Mouse (Mus musculus) midbrain, embryonic 16.5 days (tissue): ENCODE data around the gene Sspn. TPM values are rescaled to one million over a fixed set of nuclear protein-coding genes. Genes with fewer than 3 reads are reported as not detected.

Experiments used
- ATAC-seq: fragments of 200-750 bp; cut with Nextera tagmentation; 2 replicates; pipeline ENCODE4 v1.8.0; 2017; ENCODE audit warnings: moderate TSS enrichment
- H3K27ac ChIP-seq: fragments of 300-500 bp; sonication (generic); 2 replicates; pipeline ENCODE4 v1.5.1; 2014; ENCODE audit warnings: mild to moderate bottlenecking, low read length, mixed read lengths
- H3K27me3 ChIP-seq: fragments of 300-500 bp; sonication (generic); 2 replicates; pipeline ENCODE4 v1.6.1; 2014; ENCODE audit warnings: low read depth, low read length, mixed read lengths; ENCODE audit not compliant: control insufficient read depth, insufficient read depth
- H3K36me3 ChIP-seq: fragments of 300-500 bp; sonication (generic); 2 replicates; pipeline ENCODE4 v1.6.1; 2014; ENCODE audit warnings: mild to moderate bottlenecking, low read length, moderate library complexity, mixed read lengths; ENCODE audit not compliant: control insufficient read depth, insufficient read depth
- H3K4me1 ChIP-seq: fragments of 300-500 bp; sonication (generic); 2 replicates; pipeline ENCODE4 v1.6.1; 2014; ENCODE audit warnings: mild to moderate bottlenecking, low read length, mixed read lengths; ENCODE audit not compliant: control insufficient read depth, insufficient read depth
- H3K4me2 ChIP-seq: fragments of 300-500 bp; sonication (generic); 2 replicates; pipeline ENCODE4 v1.6.1; 2014; ENCODE audit warnings: mild to moderate bottlenecking, low read length, mixed read lengths
- H3K4me3 ChIP-seq: fragments of 300-500 bp; sonication (generic); 2 replicates; pipeline ENCODE4 v1.5.1; 2014; ENCODE audit warnings: low read depth, mild to moderate bottlenecking, low read length, moderate library complexity, mixed read lengths
- H3K9ac ChIP-seq: fragments of 300-500 bp; sonication (generic); 2 replicates; pipeline ENCODE4 v1.6.1; 2014; ENCODE audit warnings: low read depth, low read length, mixed read lengths
- H3K9me3 ChIP-seq: fragments of 300-500 bp; sonication (generic); replicated peaks from 2 replicates; pipeline ENCODE4 v1.6.1; 2014; ENCODE audit warnings: mild to moderate bottlenecking, low read length, mixed read lengths; ENCODE audit not compliant: control insufficient read depth, poor library complexity, severe bottlenecking
- WGBS: fragments of 180-500 bp; shearing (Covaris S2); extraction: QIAGEN DNeasy Blood & Tissue Kit; methylation state at CpG from one replicate; pipeline ENCODE4 v1.1.7; 2014; 5-methylcytosine and 5-hydroxymethylcytosine counted together
- polyA plus RNA-seq: library from polyadenylated mRNA; unstranded; fragments of >200 nt; fragmentation: Nextera tagmentation; extraction: Ambion mirVana; gene quantifications from 2 replicates; pipeline ENCODE4 v1.2.1, GENCODE M21; 2015

The Sspn gene
- polyA plus RNA-seq, 1 experiment from 2014 or later, result 6.2 TPM

DNA sequence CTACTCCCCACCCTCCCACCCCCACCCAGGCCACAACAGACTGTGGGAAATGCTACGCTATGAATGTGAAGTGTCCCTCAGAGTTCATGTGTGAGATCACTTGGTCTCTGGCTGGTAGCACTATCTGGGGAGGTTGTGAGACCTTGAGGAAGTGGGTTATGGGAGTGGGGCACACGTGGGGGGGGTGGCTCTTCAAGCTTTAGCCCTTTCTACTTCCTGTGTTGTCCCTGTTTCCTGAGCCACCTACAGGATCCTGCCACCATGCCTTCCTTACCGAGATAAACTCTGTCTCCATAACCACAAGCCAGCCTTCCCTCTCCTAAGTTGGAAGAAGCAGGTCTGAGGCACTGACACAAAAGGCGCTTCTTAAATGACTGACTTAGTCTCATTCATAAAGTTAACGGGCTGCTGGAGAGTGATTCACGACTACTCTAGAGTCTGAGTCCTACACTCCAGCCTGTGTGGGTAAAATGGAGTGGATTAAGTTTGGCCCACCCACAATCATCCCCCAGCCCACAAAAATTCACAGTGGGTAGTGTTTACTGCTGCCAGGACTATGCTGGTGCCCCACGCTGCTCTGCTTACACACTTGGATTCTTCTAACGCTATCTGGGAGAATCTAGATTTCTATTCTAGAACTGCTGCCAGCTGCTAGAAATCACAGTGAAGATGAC lies 36.6 kb upstream of the Sspn start:
- no peak overlapping the region for H3K9ac ChIP-seq
- H3K27ac ChIP-seq, result no peak overlapping the region
- no peaks in the 10 kb centered on the region for H3K9me3 ChIP-seq
- H3K4me1 ChIP-seq, result no peaks in the 10 kb centered on the region
- no peak overlapping the region for H3K4me3 ChIP-seq
- WGBS, result 62% methylated on average over 8 of the region's 8 CpGs
- no peaks in the 10 kb centered on the region for H3K36me3 ChIP-seq
- no peak for ATAC-seq
- no peaks in the 10 kb centered on the region for H3K27me3 ChIP-seq
- H3K4me2 ChIP-seq, result no peak overlapping the region

DNA sequence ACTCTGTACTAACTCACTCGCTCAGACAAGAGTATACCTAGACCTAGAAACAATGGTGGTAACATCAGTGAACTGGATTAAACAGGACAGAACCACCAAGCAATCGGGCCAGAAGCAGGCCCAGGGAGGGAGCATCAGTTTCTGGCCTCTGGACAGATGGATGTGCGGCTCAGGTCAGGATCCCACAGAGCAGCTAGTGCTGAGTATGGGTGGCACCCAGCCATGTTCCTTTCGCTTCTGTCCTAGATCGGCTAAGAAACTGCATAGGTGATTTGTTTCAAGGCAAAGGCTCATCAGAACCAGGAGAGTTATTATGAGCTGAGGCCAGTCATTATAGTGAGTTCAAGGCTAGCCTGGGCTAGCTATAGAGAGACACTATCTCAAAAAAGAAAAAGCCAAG lies 27.3 kb upstream of the Sspn start:
- no peaks in the 10 kb centered on the region for H3K4me1 ChIP-seq
- H3K9me3 ChIP-seq, result no peaks in the 10 kb centered on the region
- no peak overlapping the region for H3K9ac ChIP-seq
- no peak overlapping the region for H3K4me3 ChIP-seq
- H3K4me2 ChIP-seq, result no peak overlapping the region
- no peaks in the 10 kb centered on the region for H3K27me3 ChIP-seq
- ATAC-seq, result no peak
- H3K27ac ChIP-seq, result no peak overlapping the region
- H3K36me3 ChIP-seq, result no peaks in the 10 kb centered on the region
- whole genome bisulfite sequencing, result 97% methylated on average over 5 of the region's 5 CpGs

DNA sequence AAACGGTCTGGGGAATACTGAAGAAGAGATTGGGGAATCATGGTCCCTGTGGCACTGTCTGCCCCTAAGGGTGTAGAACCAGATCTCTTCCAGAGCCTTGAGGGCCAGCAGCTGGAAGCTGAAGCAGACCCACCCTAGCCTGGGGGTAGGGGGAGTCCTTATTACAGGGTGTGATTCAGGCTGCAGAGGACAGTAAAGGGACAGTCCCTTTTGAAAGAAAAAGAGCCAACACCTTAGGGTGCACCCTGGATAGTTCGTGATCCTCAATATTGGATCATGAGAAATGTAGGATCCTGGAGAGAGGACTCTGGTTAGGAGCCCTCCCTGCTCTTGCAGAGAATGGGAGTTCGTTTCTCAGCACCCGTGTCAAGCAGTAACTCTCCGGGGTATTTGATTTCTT lies 26.8 kb upstream of the Sspn start:
- ATAC-seq, result no peak
- Histone ChIP-seq H3K27ac (no peak overlapping the region), H3K4me2 (no peak overlapping the region), H3K27me3 (no peaks in the 10 kb centered on the region), H3K9ac (no peak overlapping the region), H3K4me1 (no peaks in the 10 kb centered on the region), H3K36me3 (no peaks in the 10 kb centered on the region), H3K4me3 (no peak overlapping the region), H3K9me3 (no peaks in the 10 kb centered on the region)
- 78% methylated on average over 5 of the region's 5 CpGs for WGBS

DNA sequence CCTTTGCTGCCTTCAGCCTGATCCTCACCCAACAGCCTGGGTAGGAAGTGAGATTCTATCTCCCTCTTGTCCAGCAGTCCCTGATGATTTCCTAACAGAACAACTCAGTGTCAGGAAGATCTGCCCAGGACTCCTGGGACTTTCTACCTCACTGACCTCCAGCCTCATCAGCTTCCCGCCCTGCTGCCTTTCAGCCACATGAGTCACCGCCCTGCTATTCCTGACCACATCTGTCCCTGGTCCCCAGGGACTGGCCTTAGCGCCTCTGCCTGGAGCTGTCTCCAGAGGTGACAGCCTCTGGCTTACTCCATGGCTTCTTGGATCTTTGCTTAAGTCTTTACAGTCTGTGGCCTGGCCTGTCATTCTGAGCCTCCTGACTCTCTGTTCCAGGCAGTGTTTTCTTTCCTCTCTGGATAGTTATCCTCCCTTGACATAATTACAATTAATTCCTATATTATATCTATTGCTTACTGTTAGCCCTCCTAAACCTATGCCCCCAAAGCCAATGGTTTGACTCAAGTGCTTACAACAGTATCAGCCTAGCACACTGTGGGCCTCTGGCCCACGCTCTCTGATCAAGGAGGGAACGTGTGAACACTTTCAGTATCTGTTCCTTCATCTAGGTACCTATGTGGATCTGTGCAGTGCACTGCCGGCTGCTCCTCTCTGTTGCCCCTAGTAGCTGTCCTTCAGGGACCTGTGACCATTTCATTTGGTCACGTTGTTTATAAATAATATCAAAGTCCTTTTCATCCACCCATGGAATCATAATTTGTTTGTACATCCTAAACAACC lies 25.1 kb upstream of the Sspn start:
- Histone ChIP-seq H3K4me2 (no peak overlapping the region), H3K36me3 (no peaks in the 10 kb centered on the region), H3K9me3 (no peaks in the 10 kb centered on the region), H3K4me3 (no peak overlapping the region), H3K9ac (no peak overlapping the region), H3K27me3 (no peaks in the 10 kb centered on the region), H3K4me1 (no peaks in the 10 kb centered on the region), H3K27ac (no peak overlapping the region)
- 73% methylated on average over 7 of the region's 7 CpGs for WGBS
- ATAC-seq, result no peak

DNA sequence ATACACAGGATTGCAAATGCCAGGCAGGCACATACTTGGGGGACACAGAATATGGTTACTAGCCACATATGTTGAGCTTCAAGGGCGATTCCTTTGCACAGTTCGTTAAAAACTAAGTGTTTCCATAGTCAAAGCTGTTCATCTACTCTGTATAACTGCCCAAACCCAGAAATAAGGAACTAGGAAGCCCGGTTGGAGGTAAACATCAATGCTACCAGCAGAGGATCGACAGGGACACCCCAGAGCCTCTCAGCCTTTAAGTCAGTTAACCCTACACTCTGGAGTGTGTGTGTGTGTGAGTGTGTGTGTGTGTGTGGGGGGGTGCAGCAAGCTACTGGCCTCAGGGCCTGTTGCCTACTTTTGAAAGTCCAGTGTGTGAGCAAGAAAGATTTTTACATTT lies 21.5 kb upstream of the Sspn start:
- H3K9ac ChIP-seq, result no peak overlapping the region
- ATAC-seq, result no peak
- WGBS, result 83% methylated on average over 4 of the region's 4 CpGs

DNA sequence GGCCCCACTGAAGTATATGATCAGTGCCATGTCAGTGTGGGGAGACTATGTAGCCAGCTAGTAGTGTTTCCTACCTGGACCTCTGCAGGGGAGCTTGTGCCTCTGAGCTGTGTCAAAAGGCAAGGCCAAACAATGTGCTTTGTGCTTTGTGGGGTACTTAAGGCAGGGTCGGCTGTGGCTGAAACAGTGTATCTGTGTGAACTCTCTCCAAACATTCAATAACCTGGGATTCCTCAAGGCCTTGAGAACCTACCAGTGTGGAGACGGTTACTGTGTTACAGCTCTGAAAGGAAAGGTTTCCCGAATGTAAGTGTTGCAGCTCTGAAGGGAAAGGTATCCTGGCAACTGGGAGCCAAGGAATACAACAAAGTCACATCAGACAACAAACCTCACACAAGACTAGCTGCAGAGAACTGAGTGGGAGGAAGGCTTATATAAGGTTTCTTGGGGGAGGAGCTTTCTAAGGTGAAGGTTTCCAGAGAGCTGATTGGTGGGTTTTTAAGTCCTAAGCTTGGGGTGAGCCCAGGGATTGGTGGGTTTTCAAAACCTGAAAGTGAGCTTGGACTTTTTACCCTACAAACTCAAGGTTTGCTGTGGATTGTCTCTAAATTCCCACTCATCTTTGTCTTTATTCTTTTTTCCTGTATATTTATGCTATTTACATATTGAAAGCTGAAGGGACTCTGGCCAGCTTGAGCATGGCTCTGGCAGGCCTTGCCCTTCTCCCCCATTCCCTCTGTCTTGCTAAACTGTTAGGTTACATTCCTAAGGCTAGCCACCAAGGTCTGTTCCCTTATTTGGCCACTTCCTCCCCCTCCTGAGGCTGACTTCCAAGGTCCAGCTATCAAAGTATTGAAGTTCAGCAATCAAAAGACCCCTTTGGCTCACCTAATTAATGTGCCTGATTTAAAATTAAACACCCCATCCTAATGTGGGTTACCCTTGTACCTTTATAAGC lies 20.7 kb upstream of the Sspn start:
- 53% methylated on average over 3 of the region's 3 CpGs for WGBS
- ATAC-seq, result no peak

More for the DNA sequence above, 21.5 kb upstream of the Sspn start:
- Histone ChIP-seq H3K4me2 (no peak overlapping the region), H3K27me3 (no peaks in the 10 kb centered on the region), H3K27ac (no peak overlapping the region), H3K4me1 (no peaks in the 10 kb centered on the region), H3K9me3 (no peaks in the 10 kb centered on the region), H3K4me3 (no peak overlapping the region), H3K36me3 (no peaks in the 10 kb centered on the region)

DNA sequence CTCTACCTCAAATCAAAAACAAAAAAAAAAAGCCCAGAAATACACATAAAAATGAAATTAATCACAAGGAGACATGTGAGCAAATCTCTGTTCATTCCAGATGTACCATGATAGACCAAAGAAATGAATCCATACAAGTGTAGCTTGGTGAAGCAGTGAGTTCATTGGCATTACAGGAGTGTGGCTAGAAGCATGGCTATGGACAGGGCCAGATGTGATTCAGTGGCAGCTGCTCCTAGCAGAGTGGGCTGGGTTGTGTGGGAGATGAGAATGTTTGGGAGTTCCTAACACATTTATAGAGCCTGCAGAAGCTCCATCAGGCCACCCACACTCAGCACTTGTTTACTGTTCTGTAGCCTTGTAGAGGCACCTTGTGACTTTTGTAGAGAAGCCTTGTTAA lies 19.2 kb upstream of the Sspn start:
- Histone ChIP-seq H3K27ac (no peak overlapping the region), H3K4me2 (no peak overlapping the region), H3K9ac (no peak overlapping the region), H3K9me3 (no peaks in the 10 kb centered on the region), H3K4me1 (no peaks in the 10 kb centered on the region), H3K27me3 (no peaks in the 10 kb centered on the region), H3K36me3 (no peaks in the 10 kb centered on the region), H3K4me3 (no peak overlapping the region)
- no peak for ATAC-seq

More for the DNA sequence above, 20.7 kb upstream of the Sspn start:
- no peaks in the 10 kb centered on the region for H3K36me3 ChIP-seq
- no peak overlapping the region for H3K4me2 ChIP-seq
- H3K9me3 ChIP-seq, result no peaks in the 10 kb centered on the region
- H3K9ac ChIP-seq, result no peak overlapping the region
- no peak overlapping the region for H3K4me3 ChIP-seq
- no peaks in the 10 kb centered on the region for H3K27me3 ChIP-seq
- no peaks in the 10 kb centered on the region for H3K4me1 ChIP-seq
- H3K27ac ChIP-seq, result no peak overlapping the region

DNA sequence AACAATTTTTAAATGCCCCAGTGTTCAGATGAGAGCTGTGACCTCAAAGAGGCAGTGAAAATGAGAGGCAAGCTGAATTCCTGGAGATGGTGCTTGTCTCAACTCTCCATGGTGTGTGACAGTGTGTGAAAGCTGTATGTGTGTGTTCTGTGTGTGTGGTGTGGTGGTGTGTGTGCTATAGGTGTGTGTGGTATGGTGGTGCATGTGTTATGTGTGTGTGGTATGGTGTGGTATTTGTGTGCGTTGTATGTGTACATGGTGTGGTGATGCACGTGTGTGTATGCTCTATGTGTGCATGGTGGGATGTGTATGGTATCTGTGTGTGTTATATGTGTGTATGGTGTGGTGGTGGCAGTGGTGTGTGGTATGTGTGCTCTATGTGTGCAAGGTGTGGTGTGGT lies 16.0 kb upstream of the Sspn start:
- no peak overlapping the region for H3K9ac ChIP-seq
- no peak overlapping the region for H3K27ac ChIP-seq
- H3K4me1 ChIP-seq, result no peaks in the 10 kb centered on the region
- 91% methylated on average over 2 of the region's 2 CpGs for WGBS
- ATAC-seq, result no peak
- H3K36me3 ChIP-seq, result no peaks in the 10 kb centered on the region
- H3K9me3 ChIP-seq, result no peaks in the 10 kb centered on the region
- H3K4me2 ChIP-seq, result no peak overlapping the region
- no peaks in the 10 kb centered on the region for H3K27me3 ChIP-seq
- H3K4me3 ChIP-seq, result no peak overlapping the region
